Mouse (Mus musculus): ENCODE measurements around the gene Zbtb18.
"Not testable (repeated sequence)": the region's sequence is repeated elsewhere in the genome, so short reads cannot be mapped to it uniquely, and the experiment has no call there.

Gene Zbtb18

DNA sequence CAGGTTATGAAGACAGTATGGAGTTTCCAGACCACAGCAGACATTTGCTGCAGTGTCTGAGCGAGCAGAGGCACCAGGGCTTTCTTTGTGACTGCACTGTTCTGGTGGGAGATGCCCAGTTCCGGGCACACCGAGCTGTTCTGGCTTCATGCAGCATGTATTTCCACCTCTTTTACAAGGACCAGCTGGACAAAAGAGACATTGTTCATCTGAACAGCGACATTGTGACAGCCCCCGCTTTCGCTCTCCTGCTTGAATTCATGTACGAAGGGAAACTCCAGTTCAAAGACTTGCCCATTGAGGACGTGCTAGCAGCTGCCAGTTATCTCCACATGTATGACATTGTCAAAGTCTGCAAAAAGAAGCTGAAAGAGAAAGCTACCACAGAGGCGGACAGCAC, 4.9 kb downstream of the Zbtb18 start:
- no peak for DNase-seq (ENCODE audit: low spot score in 2 of 2)

DNA sequence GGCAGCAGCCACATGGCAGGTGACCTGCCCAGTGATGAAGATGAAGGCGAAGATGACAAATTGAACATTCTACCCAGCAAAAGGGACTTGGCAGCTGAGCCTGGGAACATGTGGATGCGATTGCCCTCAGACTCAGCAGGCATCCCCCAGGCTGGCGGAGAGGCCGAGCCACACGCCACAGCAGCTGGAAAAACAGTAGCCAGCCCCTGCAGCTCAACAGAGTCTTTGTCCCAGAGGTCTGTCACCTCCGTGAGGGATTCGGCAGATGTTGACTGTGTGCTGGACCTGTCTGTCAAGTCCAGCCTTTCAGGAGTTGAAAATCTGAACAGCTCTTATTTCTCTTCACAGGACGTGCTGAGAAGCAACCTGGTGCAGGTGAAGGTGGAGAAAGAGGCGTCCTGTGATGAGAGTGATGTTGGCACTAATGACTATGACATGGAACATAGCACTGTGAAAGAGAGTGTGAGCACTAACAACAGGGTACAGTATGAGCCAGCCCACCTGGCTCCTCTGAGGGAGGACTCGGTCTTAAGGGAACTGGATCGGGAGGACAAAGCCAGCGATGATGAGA, 5.5 kb downstream of the Zbtb18 start:
- DNase-seq (ENCODE audit: low spot score in 2 of 2) = no peak

DNA sequence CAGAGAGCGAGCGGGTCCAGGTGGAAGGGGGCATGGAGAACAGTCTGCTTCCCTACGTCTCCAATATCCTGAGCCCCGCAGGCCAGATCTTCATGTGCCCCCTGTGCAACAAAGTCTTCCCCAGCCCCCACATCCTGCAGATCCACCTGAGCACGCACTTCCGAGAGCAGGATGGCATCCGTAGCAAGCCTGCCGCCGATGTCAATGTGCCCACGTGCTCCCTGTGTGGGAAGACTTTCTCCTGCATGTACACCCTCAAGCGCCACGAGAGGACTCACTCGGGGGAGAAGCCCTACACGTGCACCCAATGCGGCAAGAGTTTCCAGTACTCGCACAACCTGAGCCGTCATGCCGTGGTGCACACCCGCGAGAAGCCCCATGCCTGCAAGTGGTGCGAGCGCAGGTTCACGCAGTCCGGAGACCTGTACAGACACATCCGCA, 6.0 kb downstream of the Zbtb18 start:
- DNase-seq (ENCODE audit: low spot score in 2 of 2) = no peak

DNA sequence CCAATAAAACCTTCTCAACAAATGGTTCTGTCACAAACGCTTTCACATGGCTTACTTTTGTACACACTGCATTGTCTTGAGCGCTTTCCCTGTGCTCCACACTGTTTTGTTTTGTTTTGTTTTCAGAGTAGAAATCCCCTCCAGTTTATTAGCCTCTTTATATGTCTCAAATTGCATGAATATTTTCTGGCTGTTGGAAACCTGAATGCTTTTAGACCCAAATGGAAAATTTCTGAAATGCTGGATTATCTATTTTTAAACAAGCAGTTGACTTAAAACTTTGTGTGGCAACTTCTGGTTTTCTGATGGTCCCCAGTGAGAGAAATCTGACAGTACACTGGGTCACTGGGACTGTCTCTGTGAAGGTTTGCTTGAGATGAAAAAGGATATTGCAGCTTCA, 6.8 kb downstream of the Zbtb18 start:
- DNase-seq (ENCODE audit: low spot score in 2 of 2) = no peak

DNA sequence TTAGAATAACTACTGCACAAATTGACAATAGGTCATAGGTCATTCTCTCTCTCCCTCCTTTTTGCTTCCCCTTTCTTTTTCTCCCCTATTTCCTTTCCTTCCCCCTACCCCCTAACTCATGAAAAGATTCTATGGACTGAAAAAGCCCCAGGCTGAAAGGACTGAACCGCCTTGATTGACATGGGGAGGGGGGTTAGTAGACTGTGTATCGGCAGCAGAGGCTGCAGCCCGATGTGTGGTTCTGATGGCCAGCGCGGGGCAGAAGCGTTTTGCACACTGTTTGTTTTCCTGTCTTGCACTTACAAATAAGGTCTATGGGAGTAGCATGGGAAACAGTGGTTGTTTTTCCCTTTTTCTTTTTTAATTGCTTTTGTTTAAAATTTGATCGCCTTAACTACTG, 7.7 kb downstream of the Zbtb18 start:
- not testable (repeated sequence) for DNase-seq (ENCODE audit: low spot score in 2 of 2)

DNA sequence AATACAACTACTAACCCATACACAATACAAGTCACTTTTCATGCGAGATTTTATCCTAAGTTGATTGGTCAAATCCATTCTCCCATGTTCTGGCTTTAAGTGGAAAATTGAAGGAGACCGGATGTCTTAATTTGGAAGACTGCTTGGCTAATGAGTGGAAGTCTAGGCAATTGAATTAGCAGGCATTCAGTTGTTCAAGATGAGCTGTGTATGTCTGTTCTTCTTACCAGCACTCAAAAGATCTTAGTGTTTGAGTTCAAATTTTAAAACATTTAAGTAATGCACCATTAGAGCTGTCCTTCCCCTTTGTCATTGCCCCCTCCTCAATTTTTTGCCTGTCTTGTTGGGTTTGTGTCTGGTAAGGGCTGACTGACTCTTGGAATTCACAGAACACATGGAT, 8.9 kb downstream of the Zbtb18 start:
- no peak for DNase-seq (ENCODE audit: low spot score in 2 of 2)

DNA sequence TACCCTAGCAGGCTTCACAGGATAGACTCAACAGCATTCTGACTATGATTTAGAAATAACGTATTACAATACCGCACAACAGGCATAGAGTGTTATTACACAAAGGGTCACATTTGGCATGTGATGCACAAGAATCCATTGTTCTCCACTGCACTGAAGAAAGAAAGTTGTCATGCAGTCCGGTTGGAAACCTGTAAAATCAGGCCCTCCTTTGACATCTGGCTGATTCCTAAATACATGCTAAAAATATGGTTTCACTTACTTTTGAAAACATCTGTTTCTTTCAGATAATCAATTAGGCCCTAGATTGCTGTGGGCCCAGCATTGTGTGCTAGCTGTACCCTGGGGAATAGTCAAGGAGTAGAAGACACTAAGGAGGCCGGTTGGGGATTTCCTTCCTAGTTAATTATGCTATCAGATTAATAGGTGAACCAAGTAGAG, 9.9 kb downstream of the Zbtb18 start:
- DNase-seq (ENCODE audit: low spot score in 2 of 2) = no peak

DNA sequence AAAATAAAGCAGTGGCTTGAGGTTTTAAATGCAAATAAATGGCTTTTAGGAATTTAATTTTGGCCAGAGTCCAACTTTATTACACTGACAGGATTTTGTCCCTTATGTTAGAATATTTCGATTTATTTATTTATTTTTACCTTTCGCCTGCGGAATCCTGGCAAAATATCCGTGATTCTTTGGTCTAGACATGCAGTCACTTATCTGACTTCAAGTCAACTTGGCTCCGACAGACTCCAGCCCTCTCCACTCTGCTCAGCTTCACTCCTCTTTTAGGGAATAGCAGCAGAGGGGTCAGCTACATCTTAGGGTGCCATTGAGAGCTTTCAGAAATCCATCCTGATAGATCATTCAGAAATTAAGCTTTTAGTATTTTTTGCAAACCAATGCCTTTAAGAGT, 10.8 kb downstream of the Zbtb18 start:
- DNase-seq (ENCODE audit: low spot score in 2 of 2) = no peak

DNA sequence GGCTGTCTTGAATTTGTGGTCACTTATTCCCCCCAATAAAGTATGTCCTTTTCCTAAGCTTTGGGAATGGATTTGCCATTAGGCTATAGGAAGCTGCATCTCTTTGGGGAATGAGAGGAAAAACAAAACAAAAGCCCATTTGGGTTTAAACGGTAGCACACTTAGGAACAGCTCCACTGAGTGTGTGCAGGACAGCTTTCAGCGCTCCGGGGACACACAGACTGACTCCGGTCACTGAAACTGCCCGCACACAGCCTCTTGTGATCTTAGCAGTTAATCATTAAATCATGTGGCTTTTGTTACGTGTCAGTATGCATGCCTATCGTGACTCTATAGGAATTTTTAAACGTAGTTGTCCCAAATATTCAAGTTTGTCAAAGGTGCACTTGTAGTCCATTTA, 11.7 kb downstream of the Zbtb18 start:
- no peak for DNase-seq (ENCODE audit: low spot score in 2 of 2)

DNA sequence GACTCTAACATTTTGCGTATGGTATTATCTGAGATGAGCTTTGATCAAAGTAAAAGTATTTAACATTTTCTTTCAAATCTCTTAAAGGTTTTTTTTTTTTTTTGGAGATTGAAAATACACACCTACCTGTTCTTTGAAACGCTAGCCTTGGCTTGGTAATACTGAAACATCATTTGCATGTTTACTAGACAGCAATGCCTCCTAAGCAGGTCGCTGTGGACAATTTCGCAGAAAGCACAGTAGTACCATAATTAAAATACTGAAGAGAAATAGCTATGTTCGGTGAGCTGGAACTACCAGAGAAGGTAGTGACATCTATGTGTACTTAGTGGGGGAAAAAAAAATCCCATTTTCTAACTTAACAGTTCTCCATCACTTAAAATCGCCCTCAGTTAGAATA, 12.3 kb downstream of the Zbtb18 start:
- DNase-seq (ENCODE audit: low spot score in 2 of 2) = no peak

DNA sequence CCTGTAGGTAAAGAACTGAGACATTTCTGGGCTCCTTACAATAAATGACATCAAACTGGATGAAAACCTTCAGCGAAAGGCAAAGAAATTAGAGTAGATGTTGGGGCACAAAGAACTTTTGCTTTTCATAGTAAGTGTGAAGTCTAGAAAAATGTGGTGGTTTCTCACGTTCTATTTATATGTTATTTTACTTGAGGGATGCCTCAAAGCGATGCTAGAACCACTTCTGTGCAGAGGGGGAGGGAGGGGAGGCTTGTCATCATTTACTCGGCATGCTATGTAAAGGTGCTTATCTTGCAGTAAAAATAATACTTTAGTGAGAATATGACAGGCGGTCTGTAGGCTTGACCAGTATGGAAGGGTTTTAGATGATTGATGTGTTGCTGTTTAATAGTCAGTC, 13.3 kb downstream of the Zbtb18 start:
- no peak for DNase-seq (ENCODE audit: low spot score in 2 of 2)

DNA sequence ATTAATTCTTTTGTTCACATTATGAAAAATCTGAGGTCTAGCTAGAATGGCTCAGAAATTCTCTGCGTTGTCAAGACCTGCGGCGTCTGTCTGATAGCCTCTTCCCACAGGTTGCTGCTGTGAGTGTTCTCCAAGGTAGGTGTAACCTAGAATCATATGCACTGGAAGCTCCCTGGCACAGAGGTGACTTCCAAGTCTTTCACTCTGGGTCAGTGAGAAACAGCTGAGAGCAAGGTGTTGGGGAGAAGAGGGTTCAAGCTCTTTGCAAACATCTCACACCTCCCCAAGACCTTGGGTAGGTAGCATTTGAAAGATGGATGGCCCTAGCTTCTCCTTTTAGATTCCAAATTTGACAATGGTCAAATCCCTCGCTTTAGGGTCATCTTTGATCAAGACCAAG, 14.1 kb downstream of the Zbtb18 start:
- DNase-seq (ENCODE audit: low spot score in 2 of 2) = no peak

DNA sequence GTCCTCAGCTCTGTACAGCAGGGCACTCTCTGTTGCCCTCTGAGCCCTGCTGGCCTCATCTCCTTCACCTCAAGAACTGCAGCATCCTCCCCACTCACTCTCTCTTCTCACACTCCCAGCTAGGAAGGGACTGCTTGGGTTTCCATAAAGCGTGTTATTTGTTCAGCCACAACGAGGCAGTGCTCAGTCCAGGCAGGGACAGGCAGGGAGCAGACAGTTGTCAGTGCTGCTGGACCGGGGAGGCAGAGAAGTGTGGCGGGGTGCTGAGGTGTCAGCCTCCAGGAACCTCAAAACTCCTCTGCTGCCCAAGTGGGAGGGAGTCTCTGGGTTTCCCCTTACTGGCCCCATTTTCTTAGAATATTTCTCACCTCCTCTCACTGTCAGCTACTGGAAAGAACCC, 14.6 kb downstream of the Zbtb18 start:
- no peak for DNase-seq (ENCODE audit: low spot score in 2 of 2)

DNA sequence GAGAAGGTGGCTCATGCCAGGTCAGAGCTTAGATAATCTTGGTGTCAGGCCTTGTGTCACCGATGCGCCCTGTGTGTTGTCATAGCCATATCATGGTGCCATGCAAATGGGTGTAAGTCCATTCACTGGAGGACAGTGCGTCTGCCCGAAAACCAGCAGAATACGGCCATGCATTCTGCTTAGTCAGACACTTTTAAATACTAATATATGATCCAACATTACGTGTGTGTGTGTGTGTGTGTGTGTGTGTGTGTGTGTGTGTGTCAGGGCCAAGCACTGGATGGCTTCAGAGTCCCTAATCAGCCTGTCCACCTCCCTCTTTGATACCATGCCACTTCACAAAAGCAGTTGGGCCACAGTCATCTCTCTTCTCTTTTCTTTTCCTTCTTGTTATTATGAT, 15.8 kb downstream of the Zbtb18 start:
- DNase-seq (ENCODE audit: low spot score in 2 of 2) = no peak

DNA sequence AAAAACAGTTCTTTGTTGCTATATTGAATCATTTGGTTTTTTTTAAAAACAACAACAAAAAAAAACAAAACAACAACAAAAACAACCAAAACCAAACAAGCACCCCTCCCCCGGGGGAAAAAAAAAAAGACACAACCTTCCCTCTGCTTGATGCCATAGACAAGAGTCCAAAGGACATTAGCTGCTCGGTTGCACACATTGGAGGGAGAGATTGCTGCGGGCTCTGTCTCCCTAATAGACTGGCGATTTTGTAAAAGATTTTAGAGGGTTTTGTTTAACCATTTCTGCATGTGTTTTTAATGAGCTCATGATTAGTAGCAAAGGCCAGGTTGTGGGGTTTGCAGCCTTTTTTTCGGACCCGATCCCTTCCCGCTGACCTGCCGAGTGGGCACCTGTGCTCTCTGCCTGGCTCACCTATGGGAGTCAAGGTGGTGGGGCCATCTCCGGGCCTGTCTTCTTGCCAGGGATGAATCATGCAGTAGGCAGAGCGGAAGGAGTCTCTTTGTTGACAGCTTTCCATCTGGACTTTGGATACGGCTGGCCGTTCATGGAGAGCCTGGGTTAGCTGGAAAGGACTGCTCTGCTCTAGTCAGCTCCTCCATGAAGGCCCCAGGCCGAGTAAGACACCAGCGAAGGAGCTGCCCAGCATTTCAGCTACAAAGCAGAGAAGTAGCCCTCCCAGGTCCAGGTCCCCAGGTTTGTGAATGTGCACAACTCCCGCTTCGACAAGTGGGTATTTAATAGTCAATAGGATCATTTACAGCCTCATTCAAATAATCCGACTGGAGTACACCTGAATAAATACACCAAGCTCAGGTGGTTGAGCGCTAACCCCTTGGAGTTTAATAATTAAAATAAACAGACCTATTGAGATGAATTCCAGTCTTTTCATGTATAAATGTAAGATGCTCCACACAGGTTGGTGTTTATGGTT, 16.6 kb downstream of the Zbtb18 start:
- DNase-seq (ENCODE audit: low spot score in 2 of 2) = no peak

DNA sequence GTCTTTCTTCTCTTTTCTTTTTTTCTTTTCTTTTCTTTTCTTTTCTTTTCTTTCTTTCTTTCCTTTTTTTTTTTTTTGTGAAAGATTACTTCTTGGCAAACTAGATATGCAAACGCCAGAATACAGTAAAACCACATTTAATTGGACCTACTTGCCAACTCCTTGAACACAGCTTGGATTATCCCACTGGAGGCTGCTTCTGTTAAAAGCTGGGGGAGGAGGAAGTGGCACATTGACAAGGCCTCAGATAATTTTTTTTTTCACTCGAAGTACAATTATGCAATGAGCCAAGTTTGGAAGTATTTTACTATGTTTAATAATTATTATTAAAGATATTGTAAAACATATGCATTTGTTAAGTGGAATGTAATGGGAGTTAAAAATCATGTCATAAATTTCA, 17.4 kb downstream of the Zbtb18 start:
- no peak for DNase-seq (ENCODE audit: low spot score in 2 of 2)

DNA sequence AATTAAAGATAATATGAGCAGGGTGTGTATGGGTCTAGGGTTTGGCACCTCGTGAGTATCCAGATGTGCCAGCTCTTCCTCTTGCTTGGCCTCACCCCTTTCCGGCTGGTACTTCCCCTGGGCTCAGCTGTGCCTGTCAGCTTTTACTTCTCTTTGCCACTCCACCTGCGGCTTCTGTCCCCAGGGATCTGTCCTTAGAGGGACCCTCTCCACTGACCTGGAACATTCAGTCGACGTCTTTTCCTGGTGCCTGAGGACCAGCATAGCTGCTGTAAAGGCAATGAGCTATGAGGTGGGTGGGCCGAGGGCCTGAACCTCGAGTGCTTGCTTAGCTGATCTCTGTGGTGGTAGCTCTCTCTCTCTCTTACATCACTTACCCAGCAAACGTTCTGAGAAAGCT, 25.0 kb downstream of the Zbtb18 start:
- no peak for DNase-seq (ENCODE audit: low spot score in 2 of 2)

DNA sequence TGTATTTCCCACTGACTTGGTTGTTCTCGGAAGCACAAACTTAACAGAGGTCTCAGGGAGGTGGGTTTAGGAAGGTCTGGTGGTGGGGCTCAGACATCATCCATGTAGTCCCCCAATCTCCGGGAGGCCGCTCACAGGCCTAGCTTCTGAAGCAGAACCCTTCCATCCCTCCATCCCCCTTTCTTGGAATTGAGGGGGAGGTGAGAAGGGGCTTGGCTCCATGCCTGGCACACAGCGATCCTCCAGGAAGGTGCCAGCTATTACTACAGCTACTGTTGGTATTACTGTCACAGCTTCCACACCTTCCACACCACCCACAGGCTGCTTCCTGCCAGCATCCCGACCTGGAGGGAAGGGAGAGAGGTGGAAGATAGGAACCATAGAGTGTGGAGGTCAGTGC, 26.3 kb downstream of the Zbtb18 start:
- DNase-seq (ENCODE audit: low spot score in 2 of 2) = peak in 1 of 2 experiments; percentile 70

DNA sequence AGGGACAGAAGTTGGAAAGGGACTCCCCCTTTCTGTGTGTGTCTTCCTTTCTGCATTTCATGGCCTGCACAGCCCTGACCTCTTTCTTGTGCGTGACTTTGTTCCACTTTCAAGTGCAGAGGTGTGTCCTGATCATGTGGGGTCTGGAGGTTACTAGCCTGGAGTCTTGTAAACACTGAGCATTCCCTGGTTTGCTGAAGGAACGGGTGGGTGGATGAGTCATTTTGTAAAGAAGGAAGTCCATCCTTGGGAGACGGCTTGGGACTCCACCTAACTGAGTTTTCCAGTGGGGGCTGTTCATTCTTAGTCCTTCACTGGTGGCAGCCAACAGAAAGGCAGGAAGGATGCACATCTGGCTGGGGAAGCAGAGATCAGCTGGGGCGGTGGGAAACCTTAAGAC, 27.9 kb downstream of the Zbtb18 start:
- no peak for DNase-seq (ENCODE audit: low spot score in 2 of 2)

DNA sequence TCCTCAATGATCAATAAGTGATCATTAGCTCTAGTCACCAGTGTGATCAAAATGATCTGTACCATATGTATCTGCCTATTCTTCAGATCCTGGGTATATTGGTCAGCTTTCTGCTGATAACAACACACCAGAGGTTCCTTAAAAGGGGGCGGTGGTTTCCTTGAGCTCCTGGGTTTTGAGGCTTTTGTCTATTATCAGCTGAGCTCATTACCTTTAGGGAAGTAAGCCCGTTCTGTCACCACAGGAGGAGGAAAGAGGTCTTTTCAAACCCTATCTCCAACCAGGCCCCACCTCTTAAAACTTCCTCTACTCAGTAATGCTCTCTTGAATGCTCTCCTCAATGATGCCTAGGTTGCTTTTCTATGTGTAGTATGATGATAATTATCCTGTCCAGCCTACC, 28.8 kb downstream of the Zbtb18 start:
- DNase-seq (ENCODE audit: low spot score in 2 of 2) = no peak

DNA sequence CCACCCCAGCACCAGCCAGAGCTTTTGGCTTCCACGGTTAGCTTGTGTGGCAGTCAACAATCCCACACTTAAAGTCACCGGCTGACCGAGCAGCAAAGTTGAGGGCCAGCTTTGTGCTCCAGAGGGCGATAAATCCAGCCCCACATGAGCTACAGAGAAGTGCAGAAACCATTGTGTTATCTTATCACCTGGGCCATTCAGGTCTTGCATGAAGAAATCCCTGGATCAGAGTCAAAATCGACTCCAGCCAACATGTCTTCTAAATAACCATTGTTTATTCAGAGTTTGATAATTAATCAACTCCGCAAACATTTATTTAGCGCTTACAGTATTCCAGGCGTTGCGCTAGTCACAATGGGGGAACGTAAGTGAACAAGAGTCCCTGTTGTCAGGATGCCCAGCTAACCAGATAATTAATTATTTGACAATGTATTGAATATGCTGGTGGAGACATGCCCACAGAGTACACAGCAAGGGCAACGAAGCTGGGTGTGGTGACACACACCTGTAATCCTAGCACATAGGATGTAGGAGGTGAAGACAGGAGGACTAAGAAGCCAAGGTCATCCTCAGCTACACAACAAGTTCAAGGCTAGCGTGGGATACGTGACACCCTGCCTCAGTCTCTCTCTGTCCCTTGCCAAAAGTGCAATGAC, 33.5 kb downstream of the Zbtb18 start:
- no peak for DNase-seq (ENCODE audit: low spot score in 2 of 2)

DNA sequence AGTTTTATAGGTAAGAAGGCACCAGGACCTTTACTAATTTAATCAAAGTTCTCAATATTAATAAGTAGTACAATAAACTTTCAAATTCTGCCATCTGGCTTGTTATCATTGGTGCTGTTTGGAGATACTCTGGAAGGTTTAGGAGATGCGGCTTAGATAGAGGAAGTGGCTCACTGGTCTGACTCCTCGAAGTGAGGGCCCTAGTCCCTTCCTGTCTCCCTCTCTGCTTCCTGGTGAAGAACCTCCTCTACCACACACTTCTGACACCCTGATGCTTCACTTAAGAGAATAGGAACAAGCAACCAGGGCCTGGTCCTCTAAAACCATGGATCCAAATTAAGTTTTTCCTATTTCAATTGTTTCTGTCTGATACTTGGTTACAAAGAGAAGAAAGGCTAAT, 36.4 kb downstream of the Zbtb18 start:
- DNase-seq (ENCODE audit: low spot score in 2 of 2) = no peak
